Mouse (Mus musculus) cerebellum, adult 2 months (tissue): Measurements from ENCODE around the gene Tmtc4.

Experiments
- CTCF ChIP-seq: fragments of 200-500 bp; IDR thresholded peaks from 2 replicates; pipeline ENCODE4 v1.5.1; 2011; ENCODE audit warnings: low read depth, mild to moderate bottlenecking, control low read depth, low read length, moderate library complexity, borderline replicate concordance; ENCODE audit not compliant: insufficient read depth
- POLR2A ChIP-seq: fragments of 200-500 bp; IDR thresholded peaks from 2 replicates; pipeline ENCODE4 v1.6.1; 2011; ENCODE audit warnings: low read length, control low read depth, borderline replicate concordance; ENCODE audit not compliant: insufficient read depth

DNA sequence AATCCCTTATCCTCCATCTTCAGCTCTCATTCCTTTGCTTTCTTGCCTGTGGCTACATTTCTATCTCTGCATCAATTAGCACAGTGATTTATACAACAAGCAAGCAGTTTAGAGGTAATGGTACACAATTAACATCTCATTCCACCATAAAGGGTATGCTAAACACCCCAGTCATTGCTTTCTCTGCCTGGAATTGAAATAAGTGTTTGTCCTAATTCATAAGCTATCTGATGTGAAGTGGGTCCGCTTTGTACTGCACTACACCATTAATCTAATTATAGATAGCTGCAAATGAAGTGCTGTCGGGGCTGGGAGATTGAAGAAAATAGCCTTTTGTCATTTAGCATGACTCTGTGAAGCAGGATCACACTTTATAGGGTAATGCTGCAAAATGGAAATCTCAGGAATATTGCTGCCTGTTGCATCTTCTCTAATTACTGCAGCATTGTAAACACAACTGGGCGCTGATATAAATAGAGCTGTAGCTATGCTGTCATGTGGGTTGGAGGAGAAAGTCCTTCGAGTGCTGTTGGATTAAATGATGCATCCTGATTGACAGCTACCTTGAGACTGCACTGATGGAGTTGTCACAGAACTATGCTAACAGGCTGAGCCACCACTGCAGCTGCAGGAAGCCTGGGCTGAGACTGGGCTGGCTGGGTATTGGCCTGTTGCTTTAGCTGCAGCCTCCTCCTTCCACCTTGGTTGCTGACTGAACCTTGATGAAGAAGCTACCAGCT, 111.8 kb downstream of the Tmtc4 start:
- TF ChIP-seq CTCF (no peak), POLR2A (no peak)
